Mouse (Mus musculus): ENCODE measurements around the gene Olfr522. TPM values are rescaled to one million over a fixed set of nuclear protein-coding genes. Genes with fewer than 3 reads are reported as not detected.
"Not testable (repeated sequence)": the region's sequence is repeated elsewhere in the genome, so short reads cannot be mapped to it uniquely, and the experiment has no call there.

Olfr522 gene
- polyA plus RNA-seq, 1 experiment from 2014 or later, result not detected

GRCm38 (mm10) chr7:140144550-140144949 lies 20.0 kb downstream of the Olfr522 start:
- H3K27me3 ChIP-seq (ENCODE audit: control insufficient read depth, insufficient read depth, low read depth, low read length), result no peaks in the 10 kb centered on the region
- ATAC-seq, result no peak
- no peak overlapping the region for H3K4me2 ChIP-seq (ENCODE audit: low read length)
- H3K9me3 ChIP-seq (replicated peaks; ENCODE audit: control insufficient read depth, low read length, poor library complexity, severe bottlenecking), result no peaks in the 10 kb centered on the region
- no peaks in the 10 kb centered on the region for H3K36me3 ChIP-seq (ENCODE audit: control insufficient read depth, insufficient read depth, low read length)
- H3K4me1 ChIP-seq (ENCODE audit: control insufficient read depth, insufficient read depth, low read length), result no peaks in the 10 kb centered on the region
- no peak overlapping the region for H3K27ac ChIP-seq (ENCODE audit: low read length)
- no peak overlapping the region for H3K4me3 ChIP-seq (ENCODE audit: low read depth, low read length)
- H3K9ac ChIP-seq (ENCODE audit: low read depth, low read length), result no peak overlapping the region
- WGBS, result 86% methylated on average over 4 of the region's 4 CpGs

DNA sequence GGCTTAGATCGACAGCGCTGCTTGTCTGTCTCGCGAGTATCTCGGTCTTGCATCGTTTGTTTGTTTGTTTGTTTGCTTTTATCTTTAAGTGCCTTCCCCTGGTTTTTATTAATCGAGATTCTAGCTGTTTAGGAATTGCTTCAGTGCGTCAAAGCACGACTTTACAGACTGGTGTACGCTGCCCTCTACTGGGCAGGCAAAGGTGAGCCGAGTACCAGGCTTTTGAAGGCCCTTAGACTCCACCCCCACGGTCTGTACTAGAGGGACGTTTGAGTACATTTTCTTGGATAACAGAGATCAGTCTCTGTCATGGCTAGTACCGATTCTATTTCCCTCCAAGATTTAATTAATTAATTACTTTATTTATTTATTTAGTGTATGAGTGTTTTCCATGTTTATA lies 23.2 kb downstream of the Olfr522 start:
- no peak overlapping the region for H3K4me2 ChIP-seq (ENCODE audit: low read length)
- ATAC-seq, result no peak
- no peaks in the 10 kb centered on the region for H3K9me3 ChIP-seq (replicated peaks; ENCODE audit: control insufficient read depth, low read length, poor library complexity, severe bottlenecking)

GRCm38 (mm10) chr7:140138021-140138310 lies 26.6 kb downstream of the Olfr522 start:
- peak overlapping the region; percentile 79 for H3K4me2 ChIP-seq (ENCODE audit: low read length)
- no peak for ATAC-seq
- H3K4me3 ChIP-seq (ENCODE audit: low read depth, low read length), result peak overlapping the region; percentile 88
- H3K4me1 ChIP-seq (ENCODE audit: control insufficient read depth, insufficient read depth, low read length), result peaks cover 9% of the 10 kb centered on the region
- no peaks in the 10 kb centered on the region for H3K9me3 ChIP-seq (replicated peaks; ENCODE audit: control insufficient read depth, low read length, poor library complexity, severe bottlenecking)
- H3K36me3 ChIP-seq (ENCODE audit: control insufficient read depth, insufficient read depth, low read length), result no peaks in the 10 kb centered on the region
- peak overlapping the region; percentile 89 for H3K27ac ChIP-seq (ENCODE audit: low read length)
- H3K27me3 ChIP-seq (ENCODE audit: control insufficient read depth, insufficient read depth, low read depth, low read length), result no peaks in the 10 kb centered on the region
- peak overlapping the region; percentile 91 for H3K9ac ChIP-seq (ENCODE audit: low read depth, low read length)
- 1% methylated on average over 8 of the region's 8 CpGs for WGBS

More for the DNA sequence above, 23.2 kb downstream of the Olfr522 start:
- Histone ChIP-seq H3K27me3 (ENCODE audit: control insufficient read depth, insufficient read depth, low read depth, low read length) (no peaks in the 10 kb centered on the region), H3K36me3 (ENCODE audit: control insufficient read depth, insufficient read depth, low read length) (no peaks in the 10 kb centered on the region), H3K4me1 (ENCODE audit: control insufficient read depth, insufficient read depth, low read length) (peaks cover 9% of the 10 kb centered on the region), H3K4me3 (ENCODE audit: low read depth, low read length) (no peak overlapping the region), H3K27ac (ENCODE audit: low read length) (no peak overlapping the region), H3K9ac (ENCODE audit: low read depth, low read length) (no peak overlapping the region)
- WGBS, result 8% methylated on average over 14 of the region's 14 CpGs

GRCm38 (mm10) chr7:140137135-140138020 lies 27.2 kb downstream of the Olfr522 start, which contains the start of gene Mtg1:
TSS of gene Mtg1 (plus strand) at chr7:140137564.
- peak within 1 kb of the TSS; percentile 88 for H3K4me3 ChIP-seq (ENCODE audit: low read depth, low read length)
- WGBS, result 1% methylated on average over 39 of the region's 39 CpGs
- peaks cover 9% of the 10 kb centered on the region for H3K4me1 ChIP-seq (ENCODE audit: control insufficient read depth, insufficient read depth, low read length)
- ATAC-seq, result peak; percentile 98
- H3K9ac ChIP-seq (ENCODE audit: low read depth, low read length), result peak within 1 kb of the TSS; percentile 91
- H3K9me3 ChIP-seq (replicated peaks; ENCODE audit: control insufficient read depth, low read length, poor library complexity, severe bottlenecking), result no peaks in the 10 kb centered on the region
- peak within 1 kb of the TSS; percentile 89 for H3K27ac ChIP-seq (ENCODE audit: low read length)
- no peaks in the 10 kb centered on the region for H3K36me3 ChIP-seq (ENCODE audit: control insufficient read depth, insufficient read depth, low read length)
- H3K27me3 ChIP-seq (ENCODE audit: control insufficient read depth, insufficient read depth, low read depth, low read length), result no peaks in the 10 kb centered on the region
- H3K4me2 ChIP-seq (ENCODE audit: low read length), result peak within 1 kb of the TSS; percentile 79

DNA sequence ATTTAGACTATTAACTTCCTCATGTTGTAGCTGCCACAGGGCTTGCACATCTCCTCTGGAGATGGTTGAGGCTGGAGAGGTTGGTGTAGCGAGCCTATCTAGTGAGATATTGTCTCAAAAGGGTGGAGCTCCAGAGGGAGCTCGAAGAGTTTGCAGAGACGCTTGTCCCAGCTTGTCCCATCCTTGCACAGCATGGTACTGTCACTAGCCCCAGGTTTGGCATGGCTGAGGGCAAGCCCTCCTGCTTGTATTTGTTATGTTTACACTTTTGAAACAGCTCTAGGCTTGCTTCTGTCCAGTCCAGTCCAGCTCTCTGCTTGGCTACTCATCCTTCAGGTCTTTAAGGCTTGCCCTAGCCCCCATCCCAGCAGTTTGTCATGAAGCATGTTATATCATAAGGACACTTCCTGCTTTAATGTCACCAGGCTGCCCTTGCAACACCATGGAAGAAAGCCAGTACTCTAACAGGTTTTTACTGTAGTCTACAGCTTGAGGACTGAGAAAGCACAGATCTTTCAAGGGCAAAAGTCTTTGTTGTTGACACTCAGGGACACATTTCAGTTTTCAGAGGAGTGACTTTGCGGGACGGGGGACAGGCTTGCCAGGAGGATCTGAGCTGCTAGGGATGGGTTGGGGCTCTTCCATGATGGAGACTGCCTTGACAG lies 29.3 kb downstream of the Olfr522 start:
- Histone ChIP-seq H3K27ac (ENCODE audit: low read length) (no peak overlapping the region), H3K36me3 (ENCODE audit: control insufficient read depth, insufficient read depth, low read length) (no peaks in the 10 kb centered on the region), H3K4me1 (ENCODE audit: control insufficient read depth, insufficient read depth, low read length) (peaks cover 9% of the 10 kb centered on the region), H3K9me3 (replicated peaks; ENCODE audit: control insufficient read depth, low read length, poor library complexity, severe bottlenecking) (no peaks in the 10 kb centered on the region), H3K4me3 (ENCODE audit: low read depth, low read length) (no peak overlapping the region), H3K9ac (ENCODE audit: low read depth, low read length) (no peak overlapping the region), H3K27me3 (ENCODE audit: control insufficient read depth, insufficient read depth, low read depth, low read length) (no peaks in the 10 kb centered on the region), H3K4me2 (ENCODE audit: low read length) (no peak overlapping the region)
- 89% methylated on average over 5 of the region's 5 CpGs for WGBS
- ATAC-seq, result no peak

DNA sequence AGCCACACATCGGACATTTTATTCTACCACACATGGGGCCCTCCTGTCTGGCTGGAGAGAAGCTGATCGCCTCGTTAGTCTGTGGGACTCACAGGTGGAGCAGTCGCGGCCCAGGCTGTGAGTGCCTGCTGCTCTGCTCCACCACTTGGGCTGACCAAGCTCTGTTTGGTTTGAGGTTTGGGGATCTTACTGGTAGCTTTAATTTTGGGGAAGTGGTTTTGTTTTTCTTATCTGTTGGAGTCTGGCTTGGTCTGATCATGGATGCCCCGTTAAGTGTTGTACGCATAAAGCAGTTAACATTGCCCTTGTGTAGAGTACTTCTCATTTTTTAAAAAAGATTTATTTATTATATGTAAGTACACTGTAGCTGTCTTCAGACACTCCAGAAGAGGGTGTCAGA lies 30.5 kb downstream of the Olfr522 start:
- not testable (repeated sequence) for H3K4me1 ChIP-seq (ENCODE audit: control insufficient read depth, insufficient read depth, low read length); H3K9ac ChIP-seq (ENCODE audit: low read depth, low read length); H3K27ac ChIP-seq (ENCODE audit: low read length); H3K9me3 ChIP-seq (replicated peaks; ENCODE audit: control insufficient read depth, low read length, poor library complexity, severe bottlenecking); ATAC-seq; H3K4me2 ChIP-seq (ENCODE audit: low read length); H3K36me3 ChIP-seq (ENCODE audit: control insufficient read depth, insufficient read depth, low read length); H3K4me3 ChIP-seq (ENCODE audit: low read depth, low read length); H3K27me3 ChIP-seq (ENCODE audit: control insufficient read depth, insufficient read depth, low read depth, low read length)
- WGBS, result 91% methylated on average over 5 of the region's 7 CpGs

DNA sequence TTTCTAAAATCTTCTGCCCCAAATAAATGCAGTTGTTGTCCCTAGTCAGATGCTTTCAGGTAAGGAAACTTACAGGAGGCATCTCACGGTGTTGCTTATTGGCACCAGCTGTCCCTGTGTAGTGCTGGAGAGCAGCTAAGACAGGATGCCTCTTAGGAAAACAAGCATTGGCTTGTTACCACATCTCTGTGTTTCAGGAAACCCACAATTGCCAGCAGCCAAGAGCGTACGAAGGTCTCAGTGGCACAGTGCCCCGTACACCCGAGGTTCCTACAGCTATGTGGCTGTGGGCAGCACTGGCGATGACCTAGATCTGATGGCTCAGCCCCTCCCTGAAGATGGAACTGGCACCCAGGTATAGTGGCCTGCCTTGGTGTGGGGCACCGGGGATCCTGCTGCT lies 32.4 kb downstream of the Olfr522 start:
- not testable (repeated sequence) for ATAC-seq; H3K4me1 ChIP-seq (ENCODE audit: control insufficient read depth, insufficient read depth, low read length); H3K4me2 ChIP-seq (ENCODE audit: low read length); H3K36me3 ChIP-seq (ENCODE audit: control insufficient read depth, insufficient read depth, low read length); H3K27me3 ChIP-seq (ENCODE audit: control insufficient read depth, insufficient read depth, low read depth, low read length); H3K9me3 ChIP-seq (replicated peaks; ENCODE audit: control insufficient read depth, low read length, poor library complexity, severe bottlenecking); H3K4me3 ChIP-seq (ENCODE audit: low read depth, low read length); H3K27ac ChIP-seq (ENCODE audit: low read length); H3K9ac ChIP-seq (ENCODE audit: low read depth, low read length)
- 93% methylated on average over 7 of the region's 7 CpGs for WGBS

DNA sequence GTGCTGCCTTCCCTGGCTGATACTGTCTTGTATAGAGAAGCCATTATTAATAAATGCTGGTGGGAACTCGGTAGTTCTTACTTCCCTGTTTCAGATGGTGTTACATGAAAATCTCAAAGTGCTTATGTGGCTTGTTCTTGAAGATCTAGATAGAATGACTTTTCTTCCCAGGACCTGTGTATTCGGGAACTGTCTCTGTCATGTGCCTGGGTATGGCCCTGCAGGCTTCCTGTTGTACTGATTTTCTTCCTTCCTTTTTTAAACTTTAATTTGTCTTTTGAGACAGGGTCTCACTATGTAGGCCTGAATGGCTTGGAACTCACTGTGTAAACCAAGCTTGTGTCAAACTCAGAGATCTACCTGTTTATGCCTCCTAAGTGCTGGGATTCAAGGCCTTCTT lies 36.7 kb downstream of the Olfr522 start:
- no peak for ATAC-seq
- Histone ChIP-seq H3K9me3 (replicated peaks; ENCODE audit: control insufficient read depth, low read length, poor library complexity, severe bottlenecking) (no peaks in the 10 kb centered on the region), H3K9ac (ENCODE audit: low read depth, low read length) (no peak overlapping the region), H3K4me3 (ENCODE audit: low read depth, low read length) (no peak overlapping the region), H3K36me3 (ENCODE audit: control insufficient read depth, insufficient read depth, low read length) (no peaks in the 10 kb centered on the region), H3K27me3 (ENCODE audit: control insufficient read depth, insufficient read depth, low read depth, low read length) (no peaks in the 10 kb centered on the region), H3K4me2 (ENCODE audit: low read length) (no peak overlapping the region), H3K4me1 (ENCODE audit: control insufficient read depth, insufficient read depth, low read length) (no peaks in the 10 kb centered on the region; the same call in 1 of the 2 replicates), H3K27ac (ENCODE audit: low read length) (no peak overlapping the region)
- WGBS, result 94% methylated on average over 2 of the region's 2 CpGs

DNA sequence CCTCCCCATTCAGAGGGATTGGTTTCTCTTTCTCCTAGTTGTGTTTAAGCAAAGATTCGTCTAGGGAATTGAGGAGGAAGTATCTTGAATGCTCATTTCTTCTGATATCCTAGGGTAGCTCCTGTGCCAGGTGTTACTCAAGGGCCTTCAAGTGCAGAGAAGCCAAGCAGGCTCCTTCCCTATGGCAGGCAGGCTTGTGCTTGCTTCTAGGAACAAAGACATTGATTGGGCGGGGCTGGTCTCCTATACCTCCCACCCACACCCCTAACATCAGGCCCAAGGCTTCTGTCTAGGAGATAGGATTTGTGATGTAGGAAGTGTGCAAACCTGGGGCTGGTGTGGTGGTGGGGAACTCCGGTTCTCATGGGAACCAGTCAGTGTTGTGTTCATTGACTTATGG lies 37.6 kb downstream of the Olfr522 start:
- H3K36me3 ChIP-seq (ENCODE audit: control insufficient read depth, insufficient read depth, low read length), result no peaks in the 10 kb centered on the region
- no peak overlapping the region for H3K4me3 ChIP-seq (ENCODE audit: low read depth, low read length)
- no peaks in the 10 kb centered on the region; the same call in 1 of the 2 replicates for H3K4me1 ChIP-seq (ENCODE audit: control insufficient read depth, insufficient read depth, low read length)
- WGBS, result 91% methylated on average over 3 of the region's 3 CpGs
- H3K27ac ChIP-seq (ENCODE audit: low read length), result no peak overlapping the region
- no peaks in the 10 kb centered on the region for H3K9me3 ChIP-seq (replicated peaks; ENCODE audit: control insufficient read depth, low read length, poor library complexity, severe bottlenecking)
- no peak for ATAC-seq
- no peak overlapping the region for H3K9ac ChIP-seq (ENCODE audit: low read depth, low read length)
- H3K27me3 ChIP-seq (ENCODE audit: control insufficient read depth, insufficient read depth, low read depth, low read length), result no peaks in the 10 kb centered on the region
- H3K4me2 ChIP-seq (ENCODE audit: low read length), result no peak overlapping the region

Measured in midbrain, embryonic 16.5 days (tissue).